Mouse (Mus musculus): ENCODE results near the gene Bmp2k. TPM values are rescaled to one million over a fixed set of nuclear protein-coding genes. Genes with fewer than 3 reads are reported as not detected.

The Bmp2k gene
- polyA plus RNA-seq, 1 experiment from 2014 or later = 29.7 TPM

GRCm38 (mm10) chr5:97095335-97095734, 97.8 kb downstream of the Bmp2k start:
- peak; percentile 60 for DNase-seq (ENCODE audit: low spot score)

GRCm38 (mm10) chr5:97097631-97098041, 100.1 kb downstream of the Bmp2k start:
- DNase-seq (ENCODE audit: low spot score) = no peak

DNA sequence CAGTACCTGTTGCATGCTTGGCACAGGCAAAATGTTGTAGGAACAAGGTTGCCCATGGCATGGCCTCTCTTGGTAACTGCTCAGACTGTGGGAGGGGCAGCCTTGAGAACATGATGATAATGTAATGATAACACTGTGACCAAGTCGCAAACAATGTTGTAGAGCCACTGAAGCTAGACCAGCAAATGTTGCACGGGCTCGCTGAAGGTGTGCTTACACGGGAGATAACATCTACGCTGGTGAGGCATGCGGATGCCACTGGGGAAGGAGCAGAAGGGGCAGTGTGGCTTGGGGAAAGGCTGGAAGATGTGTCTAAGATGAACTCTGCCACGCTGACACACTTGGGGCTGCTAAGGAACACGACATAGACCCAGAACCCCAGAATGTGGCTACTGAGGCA, 102.5 kb downstream of the Bmp2k start:
- DNase-seq (ENCODE audit: low spot score) = no peak

DNA sequence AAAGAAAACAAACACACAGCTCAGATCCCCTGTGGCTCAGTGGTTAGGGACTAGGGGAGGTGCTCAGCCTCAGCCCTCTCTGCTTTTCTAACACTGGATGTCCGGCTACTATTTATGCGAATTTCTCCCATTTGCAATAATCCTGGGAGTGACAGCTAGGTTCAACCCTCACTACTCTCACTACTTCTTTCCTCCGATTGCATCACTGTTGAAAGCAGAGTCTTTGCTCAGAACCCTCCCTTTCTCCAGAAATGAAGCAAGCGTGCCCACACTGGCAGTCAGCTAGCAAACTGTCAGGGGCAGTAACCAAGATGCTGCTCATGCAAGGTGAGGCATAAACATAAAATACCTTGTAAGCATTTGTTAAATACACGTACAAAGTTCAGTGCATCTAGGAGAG, 110.8 kb downstream of the Bmp2k start:
- DNase-seq (ENCODE audit: low spot score) = no peak

- no peak for DNase-seq (ENCODE audit: low spot score)
Observed at GRCm38 (mm10) chr5:97110133-97110532, 112.6 kb downstream of the Bmp2k start.

GRCm38 (mm10) chr5:97110697-97111096, 113.2 kb downstream of the Bmp2k start:
- no peak for DNase-seq (ENCODE audit: low spot score)

GRCm38 (mm10) chr5:97111207-97111910, 113.9 kb downstream of the Bmp2k start, which contains the start of gene Paqr3:
Gene Paqr3 (minus strand): TSS chr5:97111596.
- peak; percentile 85 for DNase-seq (ENCODE audit: low spot score)

DNA sequence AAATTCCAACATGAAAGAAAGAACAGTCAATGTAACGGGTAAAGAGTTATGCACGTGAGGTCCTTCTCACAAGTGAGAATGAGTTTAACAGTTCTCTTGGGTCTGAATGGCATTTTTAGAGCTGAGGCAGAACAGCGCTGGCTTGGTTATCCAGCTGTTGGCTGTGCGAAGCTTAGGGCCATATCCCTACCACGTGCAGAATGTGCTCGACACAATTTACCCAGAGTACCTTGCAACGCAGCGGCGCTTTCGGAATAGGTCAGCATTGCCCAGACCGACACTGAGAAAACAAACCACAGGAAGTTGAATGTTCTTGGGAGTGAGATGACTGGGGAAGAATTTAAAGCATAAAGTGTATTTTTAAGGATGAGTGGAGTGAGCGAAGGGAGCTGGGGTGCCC, 127.5 kb downstream of the Bmp2k start:
- no peak for DNase-seq (ENCODE audit: low spot score)

DNA sequence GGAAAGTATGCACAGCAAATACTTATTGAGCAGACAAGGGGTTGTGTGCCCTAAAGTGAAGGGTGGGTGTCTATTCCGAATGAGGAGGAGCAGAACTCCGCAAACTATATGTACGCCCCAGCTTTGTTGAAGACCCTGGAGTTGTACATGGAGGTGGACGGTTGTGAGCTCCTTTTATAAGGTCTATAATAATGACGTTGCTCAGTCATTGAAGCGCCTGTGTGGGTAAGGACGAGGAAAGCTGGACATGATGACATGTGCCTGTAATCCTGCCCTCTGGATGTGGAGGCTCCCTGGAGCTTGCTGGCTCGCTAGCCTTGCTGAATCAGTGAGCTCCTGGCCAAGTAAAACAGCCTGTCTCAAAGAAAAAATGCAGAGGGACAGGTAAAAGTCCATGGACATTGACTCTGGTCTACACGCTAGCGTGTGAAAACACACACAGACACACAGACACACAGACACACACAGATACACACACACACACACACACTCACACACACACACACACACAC, 128.0 kb downstream of the Bmp2k start:
- DNase-seq (ENCODE audit: low spot score) = no peak

DNA sequence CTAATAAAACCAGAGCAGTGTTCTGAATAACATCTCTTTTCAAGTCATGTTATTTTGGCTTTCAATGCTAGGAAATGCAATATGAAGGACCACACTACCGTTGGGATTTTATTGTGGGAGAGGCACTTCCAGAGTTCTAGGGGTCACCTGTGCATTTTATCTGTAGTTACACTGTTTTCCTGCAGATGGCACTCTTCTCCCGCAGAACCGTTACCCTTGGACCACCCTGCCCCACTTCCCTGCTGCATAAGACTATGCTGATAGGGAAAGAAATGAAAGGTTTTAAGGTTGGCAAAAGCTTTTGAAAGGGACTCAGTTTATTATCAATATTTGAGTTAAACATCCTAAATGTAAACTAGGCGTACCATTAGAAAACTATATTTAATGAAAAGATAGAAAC, 128.5 kb downstream of the Bmp2k start:
- peak; percentile 52 for DNase-seq (ENCODE audit: low spot score)

- DNase-seq (ENCODE audit: low spot score) = no peak
Observed at GRCm38 (mm10) chr5:97127284-97127683, 129.8 kb downstream of the Bmp2k start.

DNA sequence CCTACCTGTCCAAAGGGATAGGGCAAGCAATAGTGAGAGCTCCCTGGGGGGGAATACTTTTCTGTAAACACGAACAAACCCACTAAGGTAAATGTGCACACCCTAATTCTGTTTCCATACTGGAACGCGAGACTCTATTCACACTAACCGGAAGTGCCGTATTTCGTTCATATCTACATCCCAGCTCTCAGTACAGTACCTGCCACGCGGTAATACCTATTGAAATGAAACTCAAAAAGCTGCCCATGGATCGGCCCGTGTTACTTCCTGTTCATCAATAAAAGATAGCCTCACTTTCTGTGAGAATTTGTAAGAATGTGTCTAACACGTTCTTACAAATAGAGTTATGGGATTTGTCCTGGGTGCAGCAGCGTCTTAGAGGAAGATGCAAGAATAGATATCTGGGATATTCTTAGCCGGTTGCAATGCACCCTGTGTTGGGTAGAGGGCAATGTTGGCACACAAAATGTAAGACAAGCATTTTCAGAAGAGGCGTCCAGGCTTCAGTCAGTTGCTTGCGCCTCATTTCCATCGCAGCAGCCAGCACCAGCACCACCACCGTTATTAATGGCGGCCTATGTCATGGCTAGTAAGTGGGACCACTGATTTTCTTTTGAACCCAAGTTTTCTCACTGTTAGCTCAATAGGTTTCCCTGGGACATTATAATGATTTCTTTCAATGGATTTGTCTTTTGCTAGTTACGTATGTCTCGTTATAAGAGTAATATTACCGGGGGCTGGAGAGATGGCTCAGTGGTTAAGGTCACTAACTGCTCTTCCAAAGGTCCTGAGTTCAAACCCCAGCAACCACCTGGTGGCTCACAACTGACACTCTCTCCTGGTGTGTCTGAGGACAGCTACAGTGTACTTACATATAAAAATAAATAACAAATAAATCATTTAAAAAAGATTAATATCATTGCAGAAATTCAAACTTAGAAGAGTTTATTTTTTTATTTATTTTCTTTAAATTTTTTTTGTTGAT, 131.0 kb downstream of the Bmp2k start:
- DNase-seq (ENCODE audit: low spot score) = peak; percentile 38

DNA sequence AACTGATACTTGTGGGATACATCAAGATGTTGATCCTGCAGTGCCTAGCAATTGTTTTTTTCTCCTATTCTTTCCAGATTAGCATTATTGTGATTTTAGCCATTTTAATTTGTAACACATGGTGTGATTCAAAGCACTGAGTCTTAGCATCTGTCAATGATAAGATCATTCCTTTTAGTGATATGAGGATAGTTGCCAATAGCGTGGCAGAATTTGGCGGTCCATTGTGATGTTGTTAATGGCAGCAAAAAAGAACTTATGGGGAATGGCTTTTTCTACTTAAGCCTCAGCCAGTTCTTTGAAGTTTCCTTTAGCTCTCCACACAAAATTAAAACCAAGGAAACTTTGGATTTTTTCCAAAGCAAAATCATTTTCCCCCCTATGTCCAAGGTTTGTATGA, 132.1 kb downstream of the Bmp2k start:
- DNase-seq (ENCODE audit: low spot score) = no peak

DNA sequence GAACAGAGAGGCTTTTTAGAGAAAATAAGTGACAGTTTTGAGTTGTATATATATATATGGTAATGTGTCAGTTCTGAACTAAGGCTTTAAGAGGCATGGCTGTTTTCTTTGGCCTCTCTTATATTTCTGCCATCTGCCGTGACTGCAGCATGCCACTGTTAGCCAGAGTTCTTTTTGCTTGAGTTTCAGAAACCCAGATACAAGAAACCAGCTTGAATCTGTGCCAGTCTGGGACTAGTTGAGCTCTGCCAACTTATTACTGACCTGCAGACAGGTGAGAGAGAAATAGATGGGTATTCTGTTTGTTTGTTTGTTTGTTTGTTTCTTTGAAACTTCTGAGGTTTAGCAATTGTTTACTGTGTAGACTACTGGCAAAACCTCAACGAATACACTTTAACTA, 137.8 kb downstream of the Bmp2k start:
- no peak for DNase-seq (ENCODE audit: low spot score)

Other genes starting within 250 kb of the Bmp2k start
- gene Anxa3, start 204.3 kb upstream of the Bmp2k start, polyA plus RNA-seq (2015; fragmentation: Nextera tagmentation; extraction: Ambion mirVana) = 13.9 and 15.0 TPM in 2 replicates
- gene Paqr3, start 113.9 kb downstream of the Bmp2k start, polyA plus RNA-seq (2015; fragmentation: Nextera tagmentation; extraction: Ambion mirVana) = 0.86 and 1.0 TPM in 2 replicates